ENCODE assay signal across 18 mouse cellular contexts in the genomic region with DNA sequence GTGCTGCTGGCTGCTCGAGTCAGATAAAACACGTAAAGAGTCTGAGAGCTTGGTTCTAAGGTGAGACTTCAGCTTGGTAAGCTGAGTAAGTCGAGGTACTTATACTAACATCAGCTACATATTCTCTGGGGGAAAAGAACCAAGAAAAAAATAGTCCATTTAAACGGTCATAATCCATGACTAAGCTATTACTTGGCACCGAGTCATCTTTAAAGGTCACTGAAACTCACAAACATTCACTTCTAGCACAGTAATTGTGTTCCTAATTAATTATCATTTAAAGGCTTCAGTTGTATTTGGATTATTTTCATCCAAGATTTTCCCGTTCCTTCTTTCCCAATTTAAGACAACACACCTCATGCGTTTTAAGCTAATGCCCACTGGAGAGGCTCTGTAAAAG. TPM values are rescaled to one million over a fixed set of nuclear protein-coding genes. Genes with fewer than 3 reads are reported as not detected.
"Had no signal": no experiment of that assay in that cellular context is flagged by ENCODE, and none has a peak within 500 bp of the region (broad histone marks: within the 10 kb centered on the region; RNA-seq: fewer than 3 reads in every experiment).

No protein-coding gene starts in this region.

- H3K36me3 ChIP-seq: kidney, embryonic 15.5 days; liver, embryonic 12.5 days; liver, embryonic 15.5 days; lung, embryonic 15.5 days; midbrain, embryonic 10.5 days; midbrain, embryonic 13.5 days had no signal

- H3K9me3 ChIP-seq: kidney, embryonic 15.5 days; liver, embryonic 12.5 days; liver, embryonic 15.5 days; lung, embryonic 15.5 days; megakaryocyte, embryonic 14.5 days; midbrain, embryonic 10.5 days; midbrain, embryonic 13.5 days had no signal

- H3K27ac ChIP-seq: kidney, embryonic 15.5 days; left cerebral cortex, adult 2 months; liver, embryonic 12.5 days; liver, embryonic 15.5 days; lung, embryonic 15.5 days; midbrain, embryonic 10.5 days; midbrain, embryonic 13.5 days had no signal

- H3K4me2 ChIP-seq: kidney, embryonic 15.5 days; liver, embryonic 12.5 days; liver, embryonic 15.5 days; lung, embryonic 15.5 days; midbrain, embryonic 13.5 days had no signal

- DNase-seq: kidney, postnatal 10 days; kidney, postnatal 36 days; layer of hippocampus, postnatal 36 days; lung, adult 18-20 months; lung, postnatal 10 days; lung, postnatal 36 days; thymus, adult 18-20 months; thymus, postnatal 4 days had no signal

- H3K4me1 ChIP-seq: liver, embryonic 12.5 days; liver, embryonic 15.5 days; midbrain, embryonic 10.5 days had no signal

- ATAC-seq: liver, embryonic 12.5 days; midbrain, embryonic 13.5 days; midbrain, embryonic 16.5 days had no signal

- H3K4me3 ChIP-seq: kidney, embryonic 15.5 days; left cerebral cortex, adult 2 months; liver, embryonic 12.5 days; liver, embryonic 15.5 days; lung, embryonic 15.5 days; megakaryocyte, embryonic 14.5 days; midbrain, embryonic 10.5 days; midbrain, embryonic 13.5 days had no signal

- H3K9ac ChIP-seq: kidney, embryonic 15.5 days; liver, embryonic 12.5 days; liver, embryonic 15.5 days; lung, embryonic 15.5 days; midbrain, embryonic 13.5 days had no signal

- H3K27me3 ChIP-seq: kidney, embryonic 15.5 days; liver, embryonic 12.5 days; liver, embryonic 15.5 days; lung, embryonic 15.5 days; megakaryocyte, embryonic 14.5 days; midbrain, embryonic 13.5 days had no signal

RNA-seq across cellular contexts. Expression of a gene that starts 28.4 kb away (rescaled TPM):
- total RNA-seq: monocyte, adult 5-6 weeks had no signal
- polyA plus RNA-seq: liver, embryonic 12.5 days had no signal
